Mouse (Mus musculus): ENCODE measurements around the gene Il17rc. TPM values are rescaled to one million over a fixed set of nuclear protein-coding genes. Genes with fewer than 3 reads are reported as not detected.

The Il17rc gene
- total RNA-seq, 2 experiments from 2014 or later = 19.9 to 26.9 TPM

DNA sequence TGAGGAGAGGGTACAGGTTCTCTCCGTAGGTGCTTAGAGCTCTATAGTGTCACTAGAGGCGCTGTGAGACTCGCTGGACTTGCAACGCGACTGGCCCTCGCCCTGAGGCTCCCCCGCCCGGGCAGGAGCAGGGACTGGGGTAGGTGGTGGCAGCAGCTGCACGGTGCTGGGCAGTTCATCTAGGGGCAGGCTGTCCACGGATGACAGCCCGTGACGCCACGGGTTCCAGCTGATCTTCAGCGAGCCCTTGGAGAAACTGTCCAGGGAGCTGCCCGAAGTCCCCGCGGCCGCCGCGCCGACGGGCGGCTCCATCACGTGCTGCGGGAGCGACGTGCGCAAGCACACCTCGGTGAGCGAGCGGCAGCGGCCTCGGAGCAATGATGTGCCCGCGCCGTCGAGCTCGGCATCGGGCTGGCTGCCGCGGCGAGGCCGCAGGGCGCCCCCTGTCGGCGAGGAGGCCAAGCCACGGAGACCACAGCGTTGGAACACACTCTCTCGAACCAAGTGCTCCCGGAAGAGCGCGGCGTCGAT, 23.1 kb downstream of the Il17rc start:
- peak; percentile 72 to 84 for DNase-seq (ENCODE audit: low spot score in 2 of 2)

DNA sequence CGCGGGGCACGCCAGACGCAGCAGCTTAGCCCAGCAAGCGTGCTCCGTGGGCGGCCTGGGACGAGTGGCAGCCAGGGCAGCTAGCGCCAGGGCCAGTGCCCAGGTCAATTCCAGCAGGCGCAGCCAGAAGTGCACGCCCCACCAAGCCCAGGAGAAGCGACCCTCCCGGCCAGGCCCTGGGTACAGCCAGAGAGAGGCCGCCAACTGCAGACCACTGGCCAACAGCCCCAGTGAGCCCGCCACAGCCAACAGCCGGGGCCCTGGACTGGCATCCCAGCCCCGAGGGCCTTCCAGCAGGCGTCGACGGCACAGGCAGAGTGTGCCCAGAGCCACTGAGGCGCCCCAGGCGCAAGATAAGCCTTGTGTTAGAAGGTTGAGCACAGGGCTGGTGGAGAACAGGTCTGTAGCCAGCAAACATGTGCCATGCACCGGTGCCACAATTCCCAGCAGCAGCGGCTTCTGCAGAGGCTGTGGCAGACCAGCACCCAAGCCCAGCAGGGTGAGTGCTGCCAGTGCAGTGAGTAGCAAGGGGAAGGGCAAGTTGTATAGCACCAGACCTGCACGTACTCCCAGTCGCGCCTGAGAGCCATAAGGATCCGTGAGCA, 23.9 kb downstream of the Il17rc start:
- no peak for DNase-seq (ENCODE audit: low spot score in 2 of 2)

DNA sequence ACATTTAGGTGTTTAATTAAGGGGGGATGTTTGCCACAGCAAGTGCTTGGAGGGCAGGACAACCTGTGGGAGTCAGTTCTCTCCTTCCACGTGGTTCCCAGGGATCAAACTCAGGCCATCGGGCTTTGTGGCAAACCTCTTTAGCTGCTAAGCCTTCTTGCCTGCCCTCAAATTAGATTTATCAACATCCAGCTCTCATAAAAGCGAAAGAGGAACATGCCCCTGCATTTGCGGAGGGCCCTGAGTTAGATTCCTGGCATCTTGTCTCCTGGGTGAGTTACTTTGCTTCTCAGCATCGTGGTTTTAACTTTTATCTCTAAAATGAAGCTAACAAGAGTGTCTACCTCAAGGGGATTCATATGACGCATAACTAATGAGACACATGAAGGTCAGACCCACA, 28.1 kb downstream of the Il17rc start:
- DNase-seq (ENCODE audit: low spot score in 2 of 2) = no peak

DNA sequence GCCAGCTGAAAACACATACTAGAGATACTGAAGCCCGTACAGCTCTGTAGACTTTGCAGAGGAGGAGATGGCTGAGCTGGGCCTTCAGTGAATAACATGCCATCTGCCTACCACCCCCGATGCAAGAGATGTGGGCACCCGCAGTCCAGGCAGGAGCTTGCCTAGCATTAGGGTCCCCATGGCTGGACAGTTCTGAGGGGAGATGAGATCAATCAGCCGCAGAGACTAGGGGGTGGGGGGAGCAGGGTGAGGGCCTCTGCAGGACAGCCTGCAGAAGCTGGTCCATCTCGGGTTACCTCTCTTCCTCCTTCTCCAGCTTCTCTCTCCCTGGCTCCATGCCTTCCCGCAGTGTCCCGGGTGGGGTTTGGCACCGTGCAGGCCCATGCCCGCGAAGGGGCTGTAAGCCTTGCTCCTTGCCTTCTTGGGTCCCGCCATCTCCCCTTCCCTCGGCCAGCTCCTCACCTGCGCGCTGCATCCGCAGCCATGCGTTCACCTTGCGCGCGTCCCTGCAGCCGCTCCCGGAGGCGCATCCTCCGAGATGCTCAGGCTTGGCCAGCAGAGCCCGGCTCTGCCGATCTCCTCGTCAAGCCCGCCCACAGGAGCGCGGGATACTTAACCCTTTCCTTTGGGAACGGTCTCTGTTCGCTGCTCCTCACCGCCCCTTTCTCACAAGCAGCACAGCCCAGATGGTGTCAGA, 30.3 kb downstream of the Il17rc start, which contains the start of gene Prrt3:
Gene Prrt3, minus strand, starts transcription at position 544 of the 697 bp plus-strand sequence.
- no peak for DNase-seq (ENCODE audit: low spot score in 2 of 2)

DNA sequence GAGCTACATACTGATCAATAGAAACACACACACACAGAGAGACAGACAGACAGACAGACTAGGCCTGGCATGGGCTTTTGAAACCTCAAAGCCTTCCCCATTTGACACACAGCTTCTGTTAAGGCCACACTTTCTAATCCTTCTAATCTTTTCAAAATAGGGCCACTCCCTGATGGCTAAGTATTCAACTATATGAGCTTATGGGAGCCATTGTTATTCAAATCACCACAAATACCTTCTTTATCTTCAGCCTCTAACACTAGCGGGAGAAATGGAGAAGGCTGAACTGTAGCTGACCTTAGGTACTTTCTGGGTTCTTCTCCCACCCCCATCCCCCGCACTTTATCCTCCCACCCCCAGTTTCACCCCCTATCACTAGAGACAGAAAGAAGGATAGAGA, 31.6 kb downstream of the Il17rc start:
- DNase-seq (ENCODE audit: low spot score in 2 of 2) = no peak

DNA sequence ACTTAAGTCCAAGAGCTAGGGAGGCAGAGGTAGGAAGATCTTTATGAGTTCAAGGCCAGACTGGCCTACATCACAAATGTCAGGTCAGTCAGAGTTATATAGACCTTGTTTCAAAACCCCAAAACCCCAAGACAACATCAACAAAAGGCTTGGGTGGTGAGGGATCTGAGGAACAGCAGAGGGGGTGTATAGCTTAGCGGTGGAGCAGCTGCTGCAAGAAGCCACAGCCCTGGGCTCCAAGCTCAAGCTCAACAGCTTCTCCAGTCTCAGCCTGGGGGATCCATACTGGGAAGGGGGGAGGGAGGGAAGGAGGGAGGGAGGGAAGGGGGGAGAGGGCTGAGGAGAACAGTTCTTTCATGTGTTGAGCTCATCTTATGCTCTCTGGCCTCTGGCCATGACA, 34.5 kb downstream of the Il17rc start:
- no peak for DNase-seq (ENCODE audit: low spot score in 2 of 2)

DNA sequence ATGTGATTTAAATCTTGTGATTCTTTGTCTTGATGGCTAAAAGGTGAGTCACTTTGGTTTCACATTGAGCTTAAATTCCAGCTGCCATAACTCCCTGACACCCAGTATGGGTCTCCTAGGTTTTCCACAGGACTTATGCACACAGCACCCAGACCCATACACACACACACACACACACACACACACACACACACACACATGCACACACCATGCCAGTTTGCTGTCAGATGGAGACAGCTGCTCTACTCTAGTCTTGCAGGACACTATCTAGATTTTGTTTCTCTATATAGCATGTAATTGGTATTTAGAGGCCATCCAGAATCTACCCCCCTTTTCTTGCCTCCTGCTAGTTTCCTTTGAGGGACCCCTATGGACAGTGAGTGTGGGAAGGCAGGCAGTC, 35.9 kb downstream of the Il17rc start:
- no peak for DNase-seq (ENCODE audit: low spot score in 2 of 2)

DNA sequence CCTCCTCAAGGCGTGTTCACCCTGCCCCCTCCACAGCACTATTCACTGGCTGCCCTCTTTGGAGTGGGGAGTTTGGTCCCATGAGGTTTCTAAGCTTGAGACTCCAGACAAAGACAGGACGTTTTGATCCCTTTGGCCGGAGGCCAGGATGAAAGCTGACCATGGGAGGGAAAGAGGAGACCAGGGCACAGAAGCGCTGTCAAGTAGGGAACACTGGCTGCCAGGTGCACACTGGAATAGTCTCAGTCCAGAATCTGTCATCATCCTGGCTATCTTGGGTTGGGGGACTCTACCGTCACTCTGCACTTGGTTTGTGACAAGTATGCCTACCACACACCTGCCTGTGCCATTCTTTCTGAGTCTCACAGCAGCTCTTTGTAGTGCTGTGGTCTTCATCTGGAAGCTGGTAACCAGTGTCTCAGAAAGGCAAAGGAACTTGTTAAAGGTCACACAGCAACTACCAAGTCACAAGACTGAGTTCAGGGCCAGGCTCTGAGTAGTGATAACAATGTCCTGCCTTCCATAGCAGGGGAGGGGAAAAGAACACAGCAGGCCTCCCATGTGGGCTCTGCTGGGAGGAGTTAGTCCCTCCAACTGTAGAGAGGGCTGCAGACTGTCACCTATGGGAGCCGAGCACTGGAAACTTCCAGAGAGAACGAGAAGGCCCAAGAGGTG, 37.2 kb downstream of the Il17rc start:
- no peak for DNase-seq (ENCODE audit: low spot score in 2 of 2)

DNA sequence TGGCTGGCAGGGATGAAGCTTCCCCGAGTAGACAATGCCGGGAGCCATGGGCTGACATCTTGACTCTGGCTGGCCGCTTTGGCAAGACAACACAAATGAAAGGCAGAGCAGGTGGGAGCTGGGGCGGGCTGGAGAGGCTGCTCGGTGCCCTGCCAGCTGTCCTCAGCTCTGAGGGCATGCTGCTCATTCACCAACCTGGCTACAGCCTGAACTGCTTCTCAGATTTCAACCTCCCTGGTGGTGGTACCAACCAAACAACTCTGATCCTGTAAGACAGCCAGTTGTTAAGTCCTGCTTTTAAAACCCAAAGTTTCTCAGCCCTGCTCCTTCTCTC, 37.7 kb downstream of the Il17rc start:
- no peak for DNase-seq (ENCODE audit: low spot score in 2 of 2)

DNA sequence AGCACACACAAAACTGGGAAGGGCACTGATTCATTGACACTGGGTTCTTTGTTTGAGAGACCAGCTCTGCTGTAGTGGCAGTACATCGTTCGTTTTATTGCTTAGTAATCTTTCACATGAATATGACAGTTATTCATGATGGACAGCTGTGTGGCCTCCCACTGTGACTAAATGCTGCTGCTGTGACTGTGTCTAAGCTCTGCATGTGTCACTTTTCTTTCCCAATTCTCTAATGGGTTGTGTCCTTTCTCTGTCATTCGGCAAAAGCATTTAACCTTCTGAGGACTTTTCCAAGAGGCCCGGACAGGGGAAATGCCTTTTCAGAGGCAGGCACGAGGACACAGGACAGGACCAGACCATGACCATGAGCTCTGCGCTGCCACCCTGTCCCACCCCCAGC, 42.7 kb downstream of the Il17rc start:
- no peak for DNase-seq (ENCODE audit: low spot score in 2 of 2)

DNA sequence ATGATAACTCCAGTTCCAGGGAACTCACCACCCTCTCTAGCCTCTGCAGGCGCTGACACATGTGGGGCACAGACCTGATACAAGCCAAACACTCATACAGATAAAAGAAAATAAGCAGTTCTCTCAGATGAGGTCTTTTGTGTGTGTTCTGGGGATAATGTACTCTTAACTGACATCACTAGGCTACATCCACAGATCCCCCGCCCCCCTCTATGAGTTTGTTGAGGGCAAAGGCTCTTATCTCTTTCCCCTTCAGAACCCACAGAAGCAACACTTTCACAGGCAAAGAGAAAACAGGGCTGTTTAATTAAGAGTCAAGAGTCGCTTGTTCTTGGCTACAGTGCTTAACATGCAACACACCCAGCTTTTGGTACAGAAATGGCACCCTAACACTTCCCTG, 43.4 kb downstream of the Il17rc start:
- no peak for DNase-seq (ENCODE audit: low spot score in 2 of 2)

DNA sequence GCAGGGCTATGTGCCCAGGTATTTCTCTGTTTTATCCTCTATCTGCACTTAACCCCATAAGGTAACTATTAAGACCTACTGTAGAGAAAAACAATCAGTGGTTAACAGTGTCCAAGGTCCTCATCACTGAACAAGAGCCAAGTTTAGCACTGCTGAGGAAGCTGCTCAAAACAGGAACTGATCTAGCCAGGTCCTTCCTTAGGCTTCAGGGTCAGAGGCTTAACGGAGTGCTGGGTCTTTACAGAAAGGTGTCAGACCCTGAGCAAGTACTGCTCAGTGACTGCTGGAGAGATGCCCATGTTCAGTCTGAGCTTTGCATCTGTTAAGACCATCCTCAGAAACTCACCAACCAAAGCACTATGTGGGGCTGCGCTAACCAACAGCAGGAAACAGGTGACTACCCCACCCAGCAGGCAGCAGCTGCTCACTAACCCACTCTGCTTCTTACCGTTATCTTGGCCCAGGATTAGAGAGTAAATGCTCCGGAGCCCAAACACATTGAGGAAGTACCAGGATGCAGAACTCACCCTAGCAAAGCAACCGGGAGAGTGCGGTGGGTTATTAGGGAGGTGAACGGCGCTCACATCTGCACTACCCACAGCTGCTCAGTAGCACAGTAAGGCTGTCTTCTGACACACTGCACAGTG, 46.3 kb downstream of the Il17rc start:
- DNase-seq (ENCODE audit: low spot score in 2 of 2) = no peak

DNA sequence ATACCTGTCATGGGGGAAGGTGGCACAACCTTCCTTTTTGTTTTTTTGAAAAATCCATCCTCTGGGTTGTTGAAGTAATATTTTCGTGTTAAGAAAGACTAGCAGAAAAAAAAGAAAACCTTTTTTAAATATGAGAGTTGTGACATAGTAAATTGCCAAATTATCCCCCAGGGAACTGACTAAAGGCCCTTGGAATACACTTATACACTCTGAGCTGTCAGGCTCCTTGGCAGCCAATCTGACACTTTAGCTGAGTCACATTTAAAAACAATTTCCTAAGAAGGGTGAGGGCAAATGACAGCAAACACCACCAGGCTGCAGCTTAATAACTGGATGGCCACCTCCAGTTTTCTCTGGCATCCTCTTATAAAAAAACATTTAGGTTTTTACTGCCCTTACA, 51.1 kb downstream of the Il17rc start:
- no peak for DNase-seq (ENCODE audit: low spot score in 2 of 2)

DNA sequence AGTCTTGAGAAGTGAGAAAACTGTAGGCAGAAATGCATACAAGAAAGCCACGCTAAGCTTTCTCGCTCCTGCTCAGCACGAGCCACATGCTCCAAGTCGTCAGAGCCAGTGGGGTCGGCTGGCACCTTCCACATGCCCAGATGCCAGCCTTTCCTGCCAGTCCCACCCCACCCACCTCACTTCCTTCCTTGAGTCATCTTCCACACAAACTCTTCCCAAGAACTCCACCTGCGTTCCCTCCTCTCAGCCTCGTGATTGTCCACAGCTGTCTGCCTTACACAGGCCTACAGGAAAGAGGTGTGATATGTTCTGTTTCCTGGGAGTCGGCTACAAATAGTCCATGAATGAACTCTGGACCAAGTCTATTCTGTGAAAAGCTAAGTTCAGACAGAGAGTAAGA, 52.2 kb downstream of the Il17rc start:
- no peak for DNase-seq (ENCODE audit: low spot score in 2 of 2)

DNA sequence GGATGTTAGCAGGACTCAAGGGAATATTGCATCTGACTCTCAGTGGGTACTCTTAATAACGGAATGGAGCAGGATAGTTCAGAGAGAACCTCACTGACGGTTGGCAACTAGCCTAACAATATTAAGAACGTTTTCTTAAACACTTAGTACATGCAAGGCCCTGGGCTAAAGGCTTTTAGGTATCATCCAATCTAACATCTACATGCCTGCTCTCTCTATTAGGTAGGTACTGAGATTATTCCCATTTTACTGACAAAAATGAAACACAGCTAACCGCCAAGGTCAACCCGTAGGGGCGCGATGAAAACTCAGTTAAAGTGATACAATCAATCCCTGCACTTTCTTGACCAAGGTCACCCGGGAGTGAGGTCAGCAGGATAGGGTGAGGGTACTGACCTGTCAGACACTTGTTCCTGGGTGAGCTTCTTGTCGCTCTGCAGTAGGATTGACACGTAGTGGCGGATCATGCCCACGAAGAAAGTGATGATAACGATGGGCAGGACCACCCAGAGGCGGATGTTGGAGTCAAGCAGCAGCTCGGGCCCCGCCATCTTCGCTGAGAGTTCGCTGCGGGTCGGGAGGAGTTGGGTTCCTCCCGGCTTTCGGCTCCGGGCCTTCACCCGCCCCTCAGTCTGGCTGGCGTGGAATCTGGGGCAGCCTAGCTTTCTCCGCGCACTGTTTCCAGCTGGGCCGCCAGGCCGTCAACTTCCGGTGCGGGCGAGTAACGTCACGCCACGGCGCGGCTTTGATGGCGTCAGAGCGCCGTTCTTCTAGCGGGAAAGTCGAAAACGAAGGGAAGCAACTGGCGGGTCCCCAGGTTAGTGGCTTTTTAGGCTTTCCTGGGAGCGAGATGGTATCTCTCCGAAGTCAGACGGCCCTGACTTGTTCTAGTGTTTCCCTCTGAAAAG, 60.0 kb downstream of the Il17rc start, which contains the start of the genes Emc3 and Fancd2:
Gene Emc3, minus strand, starts transcription at position 721 of the 908 bp plus-strand sequence.
Gene Fancd2, plus strand, starts transcription at position 751 of the 908 bp plus-strand sequence.
- peak; percentile 97 to 98 for DNase-seq (ENCODE audit: low spot score in 2 of 2)

DNA sequence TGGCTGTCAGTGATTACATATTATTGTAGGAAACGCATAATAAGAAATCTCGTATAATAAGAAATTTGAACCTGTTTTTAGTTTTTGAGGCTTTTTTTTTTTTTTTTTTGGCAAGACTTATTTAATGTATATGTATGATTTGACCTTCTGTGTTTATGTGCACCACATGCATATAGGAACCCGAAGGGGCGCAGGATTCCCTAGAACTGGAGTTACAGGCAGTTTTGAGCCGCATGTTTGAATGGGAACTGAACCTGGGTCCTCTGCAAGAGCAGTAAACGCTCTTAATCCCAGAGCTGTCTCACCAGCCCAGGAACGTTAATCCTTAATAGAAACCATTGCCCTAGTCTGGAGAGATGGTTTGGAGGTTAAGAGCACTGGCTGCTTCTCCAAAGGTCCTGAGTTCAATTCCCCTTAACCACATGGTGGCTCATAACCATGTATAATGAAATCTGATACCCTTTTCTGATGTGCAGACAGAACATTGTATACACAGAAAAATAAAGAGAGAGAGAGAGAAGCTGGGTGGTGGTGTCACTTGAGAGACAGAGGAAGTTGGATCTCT, 60.7 kb downstream of the Il17rc start:
- DNase-seq (ENCODE audit: low spot score in 2 of 2) = no peak
